Mouse (Mus musculus): ENCODE measurements around the gene Skap2.

DNA sequence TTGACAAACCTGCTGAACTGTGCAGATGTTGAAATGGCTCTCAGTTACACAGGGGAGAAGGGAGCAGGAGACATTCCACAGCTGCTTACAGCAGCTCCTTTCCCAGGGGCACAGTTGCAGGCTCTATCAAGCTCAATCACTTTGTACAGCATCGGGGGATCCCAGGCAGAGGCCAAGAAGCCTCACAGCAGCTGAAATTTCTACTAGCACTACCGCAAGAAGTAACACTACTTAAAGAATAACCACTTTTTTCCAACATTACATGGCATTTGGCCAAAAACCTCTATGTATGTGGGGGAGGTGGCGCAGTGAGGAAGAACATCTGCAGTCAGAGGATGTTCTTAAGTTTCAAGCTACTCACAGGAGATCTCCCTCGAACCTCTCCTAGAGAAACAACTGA is 106.7 kb downstream of the Skap2 start:
- TF ChIP-seq CTCF (IDR thresholded peaks at IDR 0.05; ENCODE audit: borderline replicate concordance, extremely low read depth, insufficient read depth, insufficient read length) (no peak), POLR2A (IDR thresholded peaks at IDR 0.05; ENCODE audit: borderline replicate concordance, extremely low read depth, insufficient read depth, insufficient read length, poor library complexity, severe bottlenecking) (no peak)

Measured in brain, embryonic 14.5 days (tissue).